Mouse (Mus musculus) lung, postnatal 4 days (tissue): ENCODE results near the gene Pdilt.

Experiments used
- DNase-seq, 2 experiments: peaks; one replicate each; pipeline ENCODE4 v3.0.0; 2021

The Pdilt gene

GRCm38 (mm10) chr7:119490041-119490780, 33.1 kb downstream of the Pdilt start:
- DNase-seq: no peak

GRCm38 (mm10) chr7:119486683-119487082, 36.6 kb downstream of the Pdilt start:
- no peak for DNase-seq

DNA sequence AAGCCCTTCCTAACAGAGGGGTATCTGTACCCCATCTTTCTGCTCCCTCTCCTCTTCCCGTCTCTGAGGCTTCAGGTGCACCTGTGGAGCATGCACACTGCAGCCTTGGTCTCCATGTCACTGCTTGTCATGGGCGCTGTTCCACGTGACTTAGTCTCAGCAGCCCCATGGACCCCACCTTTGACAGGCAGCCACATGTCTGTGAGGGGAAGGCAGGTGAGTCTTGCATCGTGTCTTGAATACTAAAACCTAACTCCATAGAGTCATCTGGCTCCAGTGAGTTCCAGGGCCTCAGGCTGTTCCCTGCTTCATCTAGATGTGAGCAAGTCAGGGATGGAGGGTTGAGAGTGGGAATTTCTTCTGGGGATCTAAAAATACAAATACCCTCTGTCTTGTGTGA, 39.1 kb downstream of the Pdilt start:
- DNase-seq: no peak

DNA sequence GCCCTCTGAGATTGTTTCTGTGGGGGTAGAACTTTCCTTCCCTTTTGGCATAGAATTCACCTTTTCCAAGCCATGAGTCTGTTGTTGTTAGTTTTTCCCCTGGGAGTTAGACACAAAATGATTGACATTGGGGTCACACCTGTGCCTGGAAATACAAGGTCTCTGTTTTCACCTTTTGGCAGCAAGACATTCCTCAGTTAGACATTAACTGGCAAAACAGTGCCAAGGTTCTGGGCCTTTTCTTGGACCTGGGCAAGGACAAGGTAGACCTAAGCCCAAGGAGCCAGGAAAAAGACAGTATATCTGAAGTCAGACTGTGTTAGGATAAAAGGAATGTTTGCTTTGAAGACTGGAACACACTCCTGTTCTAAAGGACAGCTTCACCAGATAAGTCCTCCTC, 44.0 kb downstream of the Pdilt start, which contains the start of gene Umod:
Gene Umod (minus strand): TSS at position 27 of the 400 bp plus-strand sequence.
- DNase-seq: no peak

- peak in 1 of 2 experiments; percentile 21 for DNase-seq
These were observed 46.5 kb downstream of the Pdilt start for GRCm38 (mm10) chr7:119476500-119477389.

GRCm38 (mm10) chr7:119459185-119459584, 64.1 kb downstream of the Pdilt start, which contains the start of gene Gp2:
TSS of gene Gp2 (minus strand) at chr7:119459285.
- DNase-seq: no peak

GRCm38 (mm10) chr7:119454192-119454591, 69.1 kb downstream of the Pdilt start:
- DNase-seq: no peak

DNA sequence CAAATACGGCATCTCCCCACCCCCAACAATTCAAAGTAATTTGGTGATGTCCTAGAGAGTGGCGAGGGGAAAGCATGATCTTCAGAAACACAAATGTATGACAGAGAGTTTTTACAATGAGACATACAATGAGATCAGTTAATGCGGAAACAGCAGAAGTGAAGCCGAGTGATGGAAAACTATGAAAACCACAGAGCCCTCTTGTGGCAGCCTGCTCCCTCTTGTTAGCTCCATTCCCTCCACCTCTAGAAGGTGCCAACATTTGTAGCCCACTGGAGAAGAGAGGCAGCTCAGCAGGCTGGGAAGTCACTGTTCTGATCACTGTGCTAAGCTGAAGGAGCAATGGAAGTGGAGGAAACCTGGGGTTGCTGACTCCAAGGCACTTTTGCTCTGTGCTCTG, 79.4 kb downstream of the Pdilt start:
- no peak for DNase-seq

GRCm38 (mm10) chr7:119441938-119442337, 81.4 kb downstream of the Pdilt start:
- no peak for DNase-seq
